Mouse (Mus musculus) intestine, embryonic 15.5 days (tissue): Measurements from ENCODE around the gene Pde2a. TPM values are rescaled to one million over a fixed set of nuclear protein-coding genes. Genes with fewer than 3 reads are reported as not detected.
A peak's percentile ranks its signal among the peaks of the same experiment; 100 is the strongest.

Experiments
- ATAC-seq: fragments of 200-750 bp; cut with Nextera tagmentation; 2 replicates; pipeline ENCODE4 v1.8.0; 2017; ENCODE audit warnings: moderate TSS enrichment, moderate library complexity
- H3K27ac ChIP-seq: fragments of 300-500 bp; sonication (generic); 2 replicates; pipeline ENCODE4 v1.5.1; 2015; ENCODE audit warnings: mild to moderate bottlenecking, inconsistent platforms
- H3K27me3 ChIP-seq: fragments of 300-500 bp; sonication (generic); replicated peaks from 2 replicates; pipeline ENCODE4 v1.6.1; 2015; ENCODE audit warnings: inconsistent platforms
- H3K36me3 ChIP-seq: fragments of 300-500 bp; sonication (generic); 2 replicates; pipeline ENCODE4 v1.6.1; 2015; ENCODE audit warnings: inconsistent platforms
- H3K4me1 ChIP-seq: fragments of 300-500 bp; sonication (generic); replicated peaks from 2 replicates; pipeline ENCODE4 v1.6.1; 2015; ENCODE audit warnings: inconsistent platforms
- H3K4me2 ChIP-seq: fragments of 300-500 bp; sonication (generic); replicated peaks from 2 replicates; pipeline ENCODE4 v1.6.1; 2015; ENCODE audit warnings: mild to moderate bottlenecking, inconsistent platforms
- H3K4me3 ChIP-seq: fragments of 300-500 bp; sonication (generic); replicated peaks from 2 replicates; pipeline ENCODE4 v1.5.1; 2015; ENCODE audit warnings: inconsistent platforms
- H3K9ac ChIP-seq: fragments of 300-500 bp; sonication (generic); 2 replicates; pipeline ENCODE4 v1.6.1; 2015; ENCODE audit warnings: inconsistent platforms
- H3K9me3 ChIP-seq: fragments of 300-500 bp; sonication (generic); 2 replicates; pipeline ENCODE4 v1.6.1; 2016; ENCODE audit warnings: inconsistent platforms
- WGBS: fragments of 180-500 bp; shearing (Covaris S2); methylation state at CpG from one replicate; pipeline ENCODE4 v1.1.7; 2015; 5-methylcytosine and 5-hydroxymethylcytosine counted together
- polyA plus RNA-seq: library from polyadenylated mRNA; unstranded; fragments of >200 nt; fragmentation: Nextera tagmentation; extraction: Ambion mirVana; gene quantifications from 2 replicates; pipeline ENCODE4 v1.2.1, GENCODE M21; 2015

Pde2a gene
- polyA plus RNA-seq, 1 experiment from 2014 or later, result 16.6 TPM

DNA sequence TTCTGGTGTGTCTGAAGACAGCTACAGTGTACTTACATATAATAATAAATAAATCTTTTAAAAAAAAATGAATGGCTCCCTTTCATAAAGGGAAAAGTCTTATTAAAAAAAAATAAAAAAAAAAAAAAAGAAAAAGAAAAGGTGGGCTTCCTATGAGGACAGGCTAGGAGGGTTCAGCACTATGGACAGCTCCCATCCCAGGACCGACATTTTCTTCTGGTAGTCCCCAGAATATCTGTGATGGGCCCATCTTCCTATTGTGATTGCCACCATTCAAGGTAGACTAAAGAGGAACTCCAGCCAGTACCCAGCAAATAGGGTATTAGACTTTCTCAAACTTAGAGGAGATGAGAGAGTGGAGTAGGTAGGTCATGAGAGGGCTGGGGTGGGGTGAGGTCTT is 16.4 kb downstream of the Pde2a start:
- H3K4me3 ChIP-seq, result no peak overlapping the region
- no peaks in the 10 kb centered on the region for H3K27me3 ChIP-seq
- H3K9me3 ChIP-seq, result no peaks in the 10 kb centered on the region
- no peak for ATAC-seq
- H3K36me3 ChIP-seq, result no peaks in the 10 kb centered on the region
- no peak overlapping the region for H3K9ac ChIP-seq
- H3K4me1 ChIP-seq, result no peaks in the 10 kb centered on the region
- no peak overlapping the region for H3K27ac ChIP-seq
- WGBS, result 10% methylated on average over 1 of the region's 1 CpGs
- H3K4me2 ChIP-seq, result no peak overlapping the region

DNA sequence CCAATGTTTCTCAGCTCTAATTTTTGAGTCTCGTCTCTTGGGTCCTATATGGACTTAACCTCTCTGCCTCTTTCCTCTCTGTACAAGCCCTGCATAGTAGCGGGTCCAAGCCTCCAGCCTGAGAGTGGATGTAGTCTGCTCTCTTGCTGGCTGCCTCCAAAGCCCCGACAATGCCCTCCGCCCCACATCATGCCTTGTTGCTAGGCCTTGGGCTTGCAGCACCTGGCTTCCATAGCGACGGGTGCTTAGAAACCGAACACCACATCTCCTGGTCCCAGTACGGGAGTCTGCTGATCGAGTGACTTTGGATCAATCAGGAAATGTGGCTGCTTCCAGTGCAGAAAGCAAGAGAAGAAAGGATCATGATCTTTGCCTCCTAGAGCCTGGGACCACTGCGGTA is 21.6 kb downstream of the Pde2a start:
- Histone ChIP-seq H3K4me3 (no peak overlapping the region), H3K27me3 (no peaks in the 10 kb centered on the region), H3K9ac (no peak overlapping the region), H3K4me2 (no peak overlapping the region), H3K9me3 (no peaks in the 10 kb centered on the region), H3K27ac (no peak overlapping the region), H3K4me1 (no peaks in the 10 kb centered on the region), H3K36me3 (no peaks in the 10 kb centered on the region)
- WGBS, result 69% methylated on average over 10 of the region's 10 CpGs
- ATAC-seq, result no peak

DNA sequence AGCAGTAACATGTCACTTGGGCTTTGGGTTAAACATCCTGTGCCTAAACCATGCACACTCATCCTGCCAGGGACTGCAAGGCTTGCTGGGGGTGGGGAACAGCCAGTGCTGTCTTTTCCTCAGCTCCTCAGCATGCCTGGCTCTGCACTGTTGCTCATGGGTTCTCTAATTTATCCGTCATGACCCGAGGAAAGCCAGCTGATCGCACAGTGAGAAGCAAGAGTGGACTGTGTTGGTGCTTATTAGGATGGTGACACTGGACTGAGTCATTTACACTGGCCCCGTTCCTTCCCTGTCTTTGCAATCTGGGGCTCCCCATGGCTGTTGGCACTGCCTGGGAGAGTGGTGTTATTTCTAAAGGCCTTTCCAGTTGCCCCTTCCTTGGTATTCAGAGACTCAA is 22.7 kb downstream of the Pde2a start:
- no peak overlapping the region for H3K4me3 ChIP-seq
- no peaks in the 10 kb centered on the region for H3K9me3 ChIP-seq
- no peaks in the 10 kb centered on the region for H3K27me3 ChIP-seq
- H3K36me3 ChIP-seq, result no peaks in the 10 kb centered on the region
- no peak overlapping the region for H3K4me2 ChIP-seq
- no peaks in the 10 kb centered on the region for H3K4me1 ChIP-seq
- H3K9ac ChIP-seq, result no peak overlapping the region
- no peak for ATAC-seq
- no peak overlapping the region for H3K27ac ChIP-seq
- 77% methylated on average over 4 of the region's 4 CpGs for WGBS

DNA sequence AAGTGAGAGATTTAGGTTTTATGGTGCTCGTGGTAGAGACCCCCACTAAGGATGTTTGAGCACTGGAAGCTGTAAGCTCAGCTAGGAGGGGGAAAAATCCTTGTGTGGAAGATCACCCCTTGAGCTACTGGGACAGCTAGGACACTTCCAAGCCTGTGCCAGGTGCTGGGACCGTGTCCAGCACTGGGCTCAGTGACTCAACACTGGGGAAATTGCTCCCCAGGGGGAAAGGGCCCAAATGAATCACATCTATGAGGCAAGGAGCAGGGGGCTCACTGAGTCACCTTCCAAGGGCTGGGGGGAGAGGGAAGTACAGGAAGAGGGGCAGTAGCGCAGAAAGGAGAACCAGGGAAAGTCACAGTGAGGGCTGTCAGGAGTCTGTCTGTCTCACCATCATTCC is 28.4 kb downstream of the Pde2a start:
- no peak overlapping the region for H3K9ac ChIP-seq
- no peak overlapping the region for H3K4me3 ChIP-seq
- no peak overlapping the region for H3K4me2 ChIP-seq
- no peaks in the 10 kb centered on the region for H3K36me3 ChIP-seq
- H3K9me3 ChIP-seq, result no peaks in the 10 kb centered on the region
- H3K27ac ChIP-seq, result no peak overlapping the region
- peaks cover 24% of the 10 kb centered on the region for H3K27me3 ChIP-seq
- 35% methylated on average over 3 of the region's 3 CpGs for WGBS
- 0 out of 2 replicates have a peak, but pooled peaks cover 5% of the 10 kb centered on the region for H3K4me1 ChIP-seq
- ATAC-seq, result no peak

DNA sequence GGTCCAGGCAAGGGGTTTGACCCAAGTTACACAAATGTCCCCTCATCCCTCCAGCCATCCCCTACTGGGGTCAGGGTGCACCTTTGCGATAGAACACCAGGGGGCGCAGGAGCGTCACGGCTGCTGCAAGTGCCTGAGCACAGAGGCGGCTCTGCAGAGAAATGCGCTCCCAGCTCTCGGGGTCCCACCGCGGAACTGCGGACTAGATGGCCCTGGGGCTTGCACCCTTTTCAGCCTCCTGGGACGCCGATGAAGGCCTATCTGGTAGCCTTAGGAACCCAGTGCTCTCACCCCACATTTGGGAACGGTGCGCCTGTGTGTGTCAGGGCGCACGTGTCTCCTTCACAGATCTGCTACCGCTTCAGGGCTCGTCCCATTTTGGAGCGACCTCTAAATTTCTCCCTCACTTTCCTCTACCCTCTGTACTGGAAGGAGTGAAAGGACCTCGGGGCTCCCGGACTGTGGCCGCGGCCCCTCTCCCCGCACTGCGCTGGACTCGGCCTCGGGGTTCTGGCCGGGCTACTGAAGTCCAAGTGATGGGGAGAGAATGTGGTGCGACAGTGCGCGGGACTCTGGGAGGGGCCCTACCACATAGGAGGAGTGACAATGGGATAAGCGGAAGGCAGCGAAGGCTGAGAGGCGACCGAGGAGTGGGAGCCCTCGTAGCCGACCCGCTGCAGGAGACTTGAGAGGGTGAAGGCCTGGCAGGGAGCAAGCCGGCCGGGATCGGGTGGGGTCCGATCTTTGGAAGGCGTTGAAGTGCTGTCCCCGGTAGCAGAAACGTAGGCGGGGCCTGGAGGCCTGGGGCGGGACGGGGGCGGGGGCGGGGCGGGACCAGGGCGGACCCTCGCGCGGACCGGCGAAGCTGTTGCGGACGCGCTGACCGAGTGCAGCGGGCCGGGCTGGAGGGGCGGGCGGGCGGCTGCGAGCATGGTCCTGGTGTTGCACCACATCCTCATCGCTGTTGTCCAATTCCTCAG is 29.2 kb downstream of the Pde2a start:
- no peak overlapping the region for H3K27ac ChIP-seq
- peak overlapping the region; percentile 58 for H3K4me3 ChIP-seq
- peak overlapping the region; percentile 99 for H3K4me2 ChIP-seq
- H3K27me3 ChIP-seq, result peaks cover 24% of the 10 kb centered on the region
- under 1% methylated on average over 68 of the region's 68 CpGs for WGBS
- peak; percentile 89 for ATAC-seq
- no peaks in the 10 kb centered on the region for H3K36me3 ChIP-seq
- H3K4me1 ChIP-seq, result 0 out of 2 replicates have a peak, but pooled peaks cover 5% of the 10 kb centered on the region
- peak overlapping the region; percentile 42 for H3K9ac ChIP-seq
- no peaks in the 10 kb centered on the region for H3K9me3 ChIP-seq

DNA sequence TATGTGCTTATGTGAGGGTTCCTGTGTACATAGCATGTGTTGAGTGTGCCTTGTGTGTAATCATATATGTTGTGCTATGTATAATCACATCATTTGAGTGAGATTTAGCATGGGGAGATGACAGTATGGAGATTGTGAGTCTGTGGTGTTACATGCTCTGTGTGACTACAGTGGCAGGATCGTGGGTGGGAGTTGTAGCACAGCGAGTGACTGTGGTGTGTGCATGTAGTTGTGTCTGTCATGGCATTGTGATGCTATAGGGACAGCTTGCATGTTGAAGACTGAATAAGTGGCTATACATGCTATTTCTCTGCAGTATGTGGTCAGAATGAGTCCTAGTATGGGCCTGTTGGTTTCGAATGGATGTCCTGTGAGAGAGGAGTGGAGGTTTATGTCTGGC is 31.2 kb downstream of the Pde2a start:
- H3K36me3 ChIP-seq, result no peaks in the 10 kb centered on the region
- no peak overlapping the region for H3K9ac ChIP-seq
- H3K27ac ChIP-seq, result no peak overlapping the region
- no peak for ATAC-seq
- H3K4me3 ChIP-seq, result peak overlapping the region; percentile 58
- peak overlapping the region; percentile 99 for H3K4me2 ChIP-seq
- H3K27me3 ChIP-seq, result peaks cover 24% of the 10 kb centered on the region
- WGBS, result 81% methylated on average over 3 of the region's 3 CpGs
- H3K9me3 ChIP-seq, result no peaks in the 10 kb centered on the region
- H3K4me1 ChIP-seq, result 0 out of 2 replicates have a peak, but pooled peaks cover 5% of the 10 kb centered on the region

DNA sequence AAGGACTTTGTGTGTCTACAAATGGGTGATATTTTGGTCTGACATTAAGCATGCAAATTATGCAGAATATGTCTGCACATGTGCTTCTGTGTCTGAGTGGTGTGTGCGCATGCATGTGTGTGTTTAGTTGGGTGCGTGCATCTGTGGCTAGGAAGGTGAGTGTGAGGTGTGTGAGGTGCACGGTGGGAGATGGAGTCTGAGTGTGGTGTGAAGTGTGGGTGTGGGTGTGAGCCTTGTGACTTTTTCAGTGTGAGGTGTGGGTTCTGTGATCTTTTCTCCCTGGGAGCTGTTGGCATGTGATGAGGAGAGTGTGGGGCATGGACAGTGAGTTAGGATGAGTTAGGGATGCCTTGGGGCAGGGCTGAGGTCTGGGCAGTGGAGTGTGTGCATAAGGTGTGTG is 31.8 kb downstream of the Pde2a start:
- 0 out of 2 replicates have a peak, but pooled peaks cover 10% of the 10 kb centered on the region for H3K4me1 ChIP-seq
- no peak for ATAC-seq
- H3K27me3 ChIP-seq, result peaks cover 24% of the 10 kb centered on the region
- WGBS, result 86% methylated on average over 3 of the region's 3 CpGs
- no peaks in the 10 kb centered on the region for H3K36me3 ChIP-seq
- no peaks in the 10 kb centered on the region for H3K9me3 ChIP-seq
- no peak overlapping the region for H3K9ac ChIP-seq
- peak overlapping the region; percentile 58; the same call in 1 of the 2 replicates for H3K4me3 ChIP-seq
- H3K4me2 ChIP-seq, result peak overlapping the region; percentile 99
- no peak overlapping the region for H3K27ac ChIP-seq

DNA sequence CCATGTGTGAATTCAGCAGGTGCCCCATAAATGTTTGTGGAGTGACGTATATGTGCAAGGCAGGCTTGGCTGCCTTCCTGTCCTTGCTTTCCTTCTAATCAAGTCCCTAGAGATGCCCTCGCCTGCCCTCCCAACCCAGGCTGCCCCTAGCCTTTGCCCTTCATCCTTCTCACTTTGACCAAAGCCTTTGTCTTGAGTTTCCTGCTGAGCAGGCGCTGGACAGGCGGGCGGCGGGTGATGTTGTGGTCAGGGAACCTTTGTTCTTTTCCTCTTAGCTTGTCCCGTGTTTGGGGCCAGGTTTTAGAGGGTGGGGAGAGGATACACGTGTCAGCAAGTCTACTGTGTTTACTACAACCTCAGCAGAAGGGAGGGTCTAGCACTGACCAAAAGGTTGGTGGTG is 32.2 kb downstream of the Pde2a start:
- Histone ChIP-seq H3K4me3 (no peak overlapping the region), H3K4me1 (0 out of 2 replicates have a peak, but pooled peaks cover 13% of the 10 kb centered on the region), H3K27me3 (peaks cover 24% of the 10 kb centered on the region), H3K27ac (no peak overlapping the region), H3K9ac (no peak overlapping the region), H3K36me3 (no peaks in the 10 kb centered on the region), H3K4me2 (peak overlapping the region; percentile 99; the same call in 1 of the 2 replicates), H3K9me3 (no peaks in the 10 kb centered on the region)
- ATAC-seq, result no peak
- 45% methylated on average over 8 of the region's 8 CpGs for WGBS

DNA sequence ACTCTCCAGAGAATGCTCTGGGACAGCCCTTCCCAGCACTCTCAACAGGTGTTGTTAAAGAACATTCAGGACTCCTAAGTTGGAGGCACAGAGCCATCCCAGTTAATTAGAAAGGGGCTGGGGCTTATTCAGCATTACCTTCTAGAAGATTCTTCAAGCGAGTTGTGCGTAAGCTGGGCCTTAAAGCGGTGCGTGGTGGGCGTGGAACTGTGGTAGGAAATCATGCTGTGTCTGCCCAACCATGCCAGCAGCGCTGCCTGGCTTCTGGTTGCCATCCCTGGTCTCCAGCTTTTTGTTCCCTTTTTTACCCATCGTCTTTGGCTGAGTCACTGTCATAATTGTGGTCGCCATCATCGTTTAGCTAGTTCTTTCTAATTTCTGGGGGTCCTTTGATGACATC is 33.0 kb downstream of the Pde2a start:
- H3K9ac ChIP-seq, result no peak overlapping the region
- H3K4me3 ChIP-seq, result no peak overlapping the region
- H3K36me3 ChIP-seq, result no peaks in the 10 kb centered on the region
- no peak overlapping the region for H3K27ac ChIP-seq
- H3K9me3 ChIP-seq, result no peaks in the 10 kb centered on the region
- no peak for ATAC-seq
- H3K4me2 ChIP-seq, result no peak overlapping the region
- peaks cover 24% of the 10 kb centered on the region for H3K27me3 ChIP-seq
- 89% methylated on average over 9 of the region's 9 CpGs for WGBS
- 0 out of 2 replicates have a peak, but pooled peaks cover 18% of the 10 kb centered on the region for H3K4me1 ChIP-seq

DNA sequence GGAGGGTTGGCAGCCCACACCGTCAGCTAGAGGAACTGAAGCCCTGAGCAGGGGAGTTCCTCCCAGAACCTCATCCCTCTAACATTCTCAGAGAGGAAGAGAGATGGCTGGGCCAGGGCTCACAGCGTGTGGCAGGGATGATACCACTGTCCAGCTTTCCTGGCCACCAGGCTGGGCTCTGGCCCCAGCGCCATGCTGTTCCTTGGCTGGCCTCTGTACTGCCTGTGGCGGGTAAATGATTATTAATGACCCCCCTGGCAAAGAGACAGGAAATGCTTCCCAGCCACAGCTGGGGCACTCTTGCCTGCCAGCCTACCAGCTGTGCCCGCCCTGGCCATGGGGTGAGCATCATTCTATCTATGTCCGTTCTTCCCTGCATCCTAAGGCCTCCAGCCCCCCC is 33.6 kb downstream of the Pde2a start:
- peaks cover 19% of the 10 kb centered on the region; the same call in 1 of the 2 replicates for H3K4me1 ChIP-seq
- WGBS, result 74% methylated on average over 6 of the region's 6 CpGs
- H3K27ac ChIP-seq, result no peak overlapping the region
- no peaks in the 10 kb centered on the region for H3K36me3 ChIP-seq
- no peak overlapping the region for H3K9ac ChIP-seq
- H3K4me3 ChIP-seq, result no peak overlapping the region
- H3K27me3 ChIP-seq, result peaks cover 17% of the 10 kb centered on the region
- no peak for ATAC-seq
- no peak overlapping the region for H3K4me2 ChIP-seq
- H3K9me3 ChIP-seq, result no peaks in the 10 kb centered on the region

DNA sequence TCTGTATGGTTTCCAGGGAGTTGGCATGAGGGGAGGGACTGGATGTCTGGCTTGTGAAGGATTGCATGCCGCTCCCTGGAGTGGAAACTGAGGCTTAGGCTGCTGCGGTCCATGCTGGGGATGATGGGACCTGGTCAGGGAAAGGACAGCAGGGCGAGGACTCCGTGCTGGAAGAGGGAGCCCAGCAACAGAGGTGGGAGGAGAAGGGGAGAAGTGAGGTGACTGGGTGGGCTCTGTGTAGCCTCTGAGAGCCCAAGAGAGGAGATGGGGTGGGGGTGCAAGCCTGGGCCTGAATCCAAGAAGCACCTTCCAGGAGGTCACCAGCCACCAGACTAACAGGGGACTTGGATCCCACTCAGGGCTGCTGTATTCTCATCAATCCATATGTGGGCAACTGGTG is 34.8 kb downstream of the Pde2a start:
- no peaks in the 10 kb centered on the region for H3K36me3 ChIP-seq
- H3K4me1 ChIP-seq, result peaks cover 18% of the 10 kb centered on the region; the same call in 1 of the 2 replicates
- H3K9me3 ChIP-seq, result no peaks in the 10 kb centered on the region
- H3K9ac ChIP-seq, result no peak overlapping the region
- no peak for ATAC-seq
- 71% methylated on average over 4 of the region's 4 CpGs for WGBS
- no peak overlapping the region for H3K4me3 ChIP-seq
- no peak overlapping the region for H3K27ac ChIP-seq
- peaks cover 15% of the 10 kb centered on the region for H3K27me3 ChIP-seq
- H3K4me2 ChIP-seq, result no peak overlapping the region

DNA sequence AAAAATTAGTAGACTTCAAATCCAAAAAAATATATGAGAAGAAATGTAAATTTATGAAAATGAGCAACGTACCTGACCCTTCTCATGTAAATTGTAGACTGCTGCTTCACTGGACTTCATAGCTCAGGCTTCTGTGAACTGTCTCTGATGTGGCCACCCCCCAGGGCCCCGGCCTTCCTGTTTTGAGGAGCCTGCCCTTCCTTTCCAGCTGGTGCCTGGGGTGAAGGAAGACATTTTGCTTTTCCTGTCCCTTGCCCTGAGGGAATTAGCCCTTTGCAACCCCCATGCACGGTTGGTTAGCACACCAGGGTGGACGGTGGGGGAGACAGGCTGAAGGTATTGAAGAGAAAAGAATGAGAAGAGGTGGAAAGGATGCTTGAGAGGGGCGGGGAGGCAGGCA is 35.3 kb downstream of the Pde2a start:
- Histone ChIP-seq H3K9me3 (no peaks in the 10 kb centered on the region), H3K36me3 (no peaks in the 10 kb centered on the region), H3K4me3 (no peak overlapping the region), H3K27ac (no peak overlapping the region), H3K4me1 (peaks cover 18% of the 10 kb centered on the region; the same call in 1 of the 2 replicates), H3K27me3 (peaks cover 13% of the 10 kb centered on the region), H3K4me2 (no peak overlapping the region), H3K9ac (no peak overlapping the region)
- ATAC-seq, result no peak
- 39% methylated on average over 5 of the region's 5 CpGs for WGBS
